Mouse (Mus musculus) thymus, adult 18-20 months (tissue): ENCODE measurements around the gene Rac2.

Experiments used
- DNase-seq, 2 experiments: peaks; one replicate each; pipeline ENCODE4 v3.0.0; 2022; ENCODE audit warnings: mixed read lengths in 2 of 2

Rac2 gene

DNA sequence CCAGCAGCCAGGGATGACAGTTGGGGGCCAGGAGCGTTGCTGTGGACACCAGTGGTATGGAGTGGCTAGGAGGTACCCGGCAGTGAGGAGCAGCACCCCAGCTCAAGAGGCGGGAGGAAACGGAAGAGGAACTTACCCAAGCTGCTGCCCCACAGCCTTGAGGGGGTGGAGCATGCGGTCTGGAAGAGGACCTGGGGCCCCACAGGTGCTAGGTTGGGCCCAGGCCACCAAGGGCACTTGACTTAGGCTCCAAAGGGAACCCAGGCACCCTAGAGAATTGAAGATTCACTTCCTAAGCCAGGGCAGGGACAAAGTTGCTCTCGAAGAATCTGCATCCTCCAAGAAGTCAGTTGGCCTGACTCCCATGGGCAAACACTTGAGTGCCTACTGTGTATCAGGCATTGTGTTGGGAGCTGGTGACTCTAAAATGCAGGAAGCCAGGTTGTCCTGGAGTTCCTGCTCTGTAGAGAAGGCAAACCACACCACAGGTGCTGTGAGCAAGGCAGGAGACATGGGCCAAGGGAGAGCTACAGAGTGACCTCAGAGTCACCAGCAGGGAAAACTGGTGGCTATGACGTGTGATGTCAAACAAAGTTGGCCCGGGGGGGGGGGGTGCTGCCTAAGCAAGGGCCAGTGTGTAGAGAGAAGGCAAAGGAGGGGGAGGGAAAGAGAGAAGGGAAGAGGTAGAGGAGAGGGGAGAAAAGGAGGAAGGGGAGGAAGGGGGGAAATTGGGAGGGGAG, at the start of gene Rac2:
TSS of gene Rac2 (minus strand) at position 126 of the 740 bp plus-strand sequence.
- DNase-seq, result peak; percentile 73 to 80

DNA sequence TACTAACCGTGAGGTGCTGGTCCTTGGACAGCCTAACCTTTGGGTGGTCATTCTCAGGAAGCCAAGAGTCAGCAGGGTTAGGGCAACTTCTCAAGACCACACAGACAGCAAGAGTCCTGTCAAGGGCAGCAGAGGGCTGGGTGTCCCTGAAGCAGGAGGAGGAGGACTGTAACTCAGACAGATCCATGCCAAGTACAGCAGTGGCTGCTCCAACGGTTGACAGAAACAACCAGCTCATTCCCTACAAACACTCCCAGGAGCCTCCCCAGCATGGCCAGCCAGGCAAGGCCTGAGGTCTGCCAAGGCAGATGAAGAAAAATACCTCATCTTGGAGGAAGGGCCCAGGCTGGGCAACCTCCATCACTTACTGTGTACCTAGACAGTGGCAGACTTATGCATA, 44.4 kb upstream of the Rac2 start:
- no peak for DNase-seq

DNA sequence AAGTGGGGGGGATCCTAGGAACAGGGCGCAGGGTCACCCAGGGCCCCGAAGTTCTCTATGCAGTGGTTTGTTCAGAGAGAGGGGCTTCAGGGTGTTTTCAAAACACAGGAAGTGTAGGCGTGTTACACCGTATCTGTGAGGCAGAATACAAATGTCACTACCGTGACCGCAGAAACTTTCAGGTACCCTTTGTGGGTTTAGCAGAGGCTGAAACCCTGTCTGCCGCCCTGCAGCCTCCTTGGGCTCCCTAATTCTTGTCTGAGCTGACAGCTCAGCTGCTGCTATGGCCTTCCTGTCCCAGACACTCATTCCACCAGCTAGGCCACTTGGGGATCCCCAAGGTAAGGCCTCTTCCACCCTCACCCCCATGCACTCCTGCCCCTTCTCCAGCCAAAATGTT, 42.0 kb upstream of the Rac2 start:
- DNase-seq, result peak in 1 of 2 experiments; percentile 63

DNA sequence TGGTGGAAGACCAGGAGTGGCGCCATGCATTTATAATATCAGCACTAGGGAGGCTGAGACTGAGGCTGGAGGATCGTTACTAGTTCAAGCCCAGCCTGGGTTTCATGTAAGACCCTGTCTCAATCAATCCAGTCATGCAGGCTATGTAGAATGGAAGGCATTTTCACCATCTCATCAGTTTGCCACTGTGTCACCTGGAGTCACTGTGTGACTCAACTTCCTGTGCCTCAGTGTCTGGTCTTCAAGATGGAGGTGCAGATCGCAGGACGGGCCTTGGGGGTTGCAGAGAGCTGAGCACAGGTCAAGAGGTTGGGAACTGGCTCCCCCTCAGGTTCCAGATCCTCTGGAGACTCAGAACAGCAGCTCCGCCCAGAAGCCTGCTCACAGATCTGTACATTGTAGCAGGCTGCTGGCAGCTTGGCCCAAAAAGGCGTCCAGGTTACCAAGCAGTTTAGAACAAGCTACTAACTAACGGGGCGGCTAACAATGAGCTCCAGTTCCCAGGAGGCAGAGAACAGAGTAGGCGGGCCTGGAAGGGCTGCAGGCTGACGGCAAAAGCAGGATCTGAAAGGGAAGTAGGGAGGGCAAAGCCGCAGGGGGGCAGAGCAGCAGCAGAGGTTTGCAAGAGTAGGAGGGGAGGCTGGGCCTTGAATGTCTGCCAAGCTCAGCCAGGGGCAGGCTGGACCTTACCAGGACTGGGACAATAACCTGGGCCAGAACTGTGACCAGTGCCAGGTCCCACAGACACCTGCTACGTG, 38.3 kb upstream of the Rac2 start:
- no peak for DNase-seq

DNA sequence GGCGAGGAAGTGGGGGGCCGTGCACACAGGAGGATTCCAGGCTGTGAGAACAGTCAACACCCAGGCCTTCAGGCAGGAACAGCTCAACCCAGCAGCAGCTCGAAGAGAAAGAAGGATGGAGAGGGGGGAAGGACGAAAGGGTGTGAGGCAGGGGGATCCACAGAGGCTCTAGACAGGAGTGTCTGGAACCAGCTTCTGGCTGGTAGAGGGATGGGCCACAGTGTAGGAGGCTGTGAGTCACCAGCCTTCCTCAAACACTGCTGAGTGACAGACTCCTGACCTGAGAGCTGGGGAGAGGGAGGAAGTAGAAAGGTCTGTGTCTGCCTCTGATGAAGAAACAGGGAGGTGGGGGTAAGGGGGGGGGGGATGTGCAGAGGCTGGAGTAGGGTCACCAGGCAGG, 34.9 kb upstream of the Rac2 start:
- DNase-seq, result no peak

DNA sequence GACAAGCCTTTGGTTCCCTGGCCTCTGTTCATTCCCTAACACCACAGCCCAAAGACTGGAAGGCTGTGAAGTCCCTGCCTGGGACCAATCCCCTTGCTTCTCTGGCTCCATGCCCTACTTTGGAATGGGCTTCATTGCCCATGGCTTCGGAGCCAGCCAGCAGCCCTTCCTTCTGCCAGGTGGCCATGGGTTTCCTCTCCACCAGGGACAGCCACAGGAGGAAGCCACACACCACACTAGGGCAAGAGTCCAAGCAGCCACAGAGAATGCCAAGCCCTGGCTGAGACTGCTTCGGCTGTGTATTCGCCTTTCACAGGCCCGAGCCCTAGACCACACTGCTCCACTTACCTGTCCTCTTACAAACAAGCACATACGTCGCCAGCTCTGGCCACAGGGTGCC, 33.5 kb upstream of the Rac2 start:
- no peak for DNase-seq

DNA sequence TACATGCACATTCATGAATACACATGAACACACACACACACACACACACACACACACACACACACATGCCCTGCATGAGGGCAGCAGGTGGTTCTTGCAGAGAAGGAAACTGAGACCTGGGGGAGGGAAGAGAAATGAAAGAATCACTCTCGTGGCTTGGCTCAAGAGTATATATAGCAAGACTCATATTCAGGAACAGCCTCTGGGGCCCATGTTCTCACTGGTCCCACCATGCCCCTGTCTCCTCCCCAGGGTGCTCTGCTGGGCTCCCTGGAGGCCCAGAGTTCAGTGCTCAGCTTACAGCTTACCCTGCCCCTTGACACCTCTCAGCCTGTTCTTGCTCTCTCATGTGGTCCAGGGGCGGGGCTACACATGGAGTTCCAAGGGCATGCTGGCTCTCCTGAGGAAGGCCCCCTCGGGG, 32.8 kb upstream of the Rac2 start:
- DNase-seq, result peak; percentile 61 to 79

DNA sequence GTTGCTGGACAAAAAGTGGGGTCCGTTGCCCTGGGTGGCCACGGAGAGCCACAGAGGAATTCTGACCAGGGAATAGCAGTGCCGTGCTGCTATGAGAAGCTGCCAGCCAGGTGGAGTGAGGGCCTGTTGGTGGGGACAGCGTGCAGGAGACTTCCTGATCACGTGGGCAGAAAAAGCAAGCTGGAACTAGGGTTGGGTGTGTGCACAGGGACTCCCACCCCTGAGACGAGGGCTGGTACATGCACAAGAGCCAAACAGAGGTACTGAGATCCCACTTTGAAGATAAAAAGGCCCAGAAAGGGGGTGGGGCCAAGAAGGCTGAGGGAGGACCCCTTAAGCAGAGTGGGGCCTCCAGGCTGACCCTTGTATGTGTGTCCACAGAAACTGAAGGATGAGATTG, 31.7 kb upstream of the Rac2 start:
- peak in 1 of 2 experiments; percentile 59 for DNase-seq

DNA sequence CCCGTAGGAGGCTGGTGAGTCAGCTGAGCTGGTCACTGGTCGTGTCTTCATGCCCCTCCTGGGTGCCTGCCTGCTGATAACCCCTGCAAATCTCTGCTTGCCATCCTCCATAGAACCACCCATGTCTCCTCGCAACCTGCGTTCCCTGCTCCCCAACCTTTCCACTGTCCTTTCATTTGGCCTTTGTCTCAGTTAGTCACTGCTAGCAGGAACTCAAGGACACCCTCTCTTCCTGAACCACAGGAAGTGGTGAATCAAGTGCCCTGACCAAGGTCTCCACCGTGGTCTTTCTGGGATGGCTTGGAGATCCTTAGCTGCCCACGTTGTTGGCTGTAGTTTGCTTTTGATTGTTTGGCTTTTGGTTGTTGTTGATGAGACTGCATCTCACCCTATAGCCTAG, 28.6 kb upstream of the Rac2 start:
- DNase-seq, result no peak

DNA sequence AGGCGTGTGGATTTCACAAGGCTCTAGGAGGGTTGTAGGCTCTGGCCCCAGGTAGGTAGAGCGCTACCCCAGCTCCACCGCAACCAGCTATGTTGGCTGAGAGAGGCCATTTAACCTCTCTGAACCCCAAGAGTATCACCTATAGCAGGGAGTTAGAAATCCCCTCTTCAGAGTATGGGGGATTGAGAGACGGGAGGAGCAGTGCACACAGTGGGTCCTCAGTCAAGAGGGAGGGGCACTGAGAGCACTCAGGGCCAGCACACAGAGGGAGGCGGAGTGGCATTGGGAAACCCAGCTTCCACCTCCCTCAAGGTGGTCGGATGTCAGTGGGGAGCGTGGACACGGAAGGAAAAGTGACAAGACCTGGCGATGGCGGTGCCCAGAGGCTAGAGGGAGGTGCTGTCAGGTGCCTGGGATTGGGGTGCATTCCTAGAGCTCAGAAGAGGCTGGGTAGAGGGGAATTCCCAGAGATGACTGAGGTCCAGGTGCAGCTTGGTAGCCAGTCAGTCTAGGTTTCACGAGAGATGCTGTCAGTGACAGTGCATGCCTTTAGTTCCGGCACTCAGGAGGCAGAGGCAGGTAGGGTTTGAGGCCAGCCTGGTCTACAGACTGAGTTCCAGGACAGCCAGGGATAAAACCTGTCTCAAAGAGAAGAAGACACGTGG, 27.1 kb upstream of the Rac2 start:
- no peak for DNase-seq

DNA sequence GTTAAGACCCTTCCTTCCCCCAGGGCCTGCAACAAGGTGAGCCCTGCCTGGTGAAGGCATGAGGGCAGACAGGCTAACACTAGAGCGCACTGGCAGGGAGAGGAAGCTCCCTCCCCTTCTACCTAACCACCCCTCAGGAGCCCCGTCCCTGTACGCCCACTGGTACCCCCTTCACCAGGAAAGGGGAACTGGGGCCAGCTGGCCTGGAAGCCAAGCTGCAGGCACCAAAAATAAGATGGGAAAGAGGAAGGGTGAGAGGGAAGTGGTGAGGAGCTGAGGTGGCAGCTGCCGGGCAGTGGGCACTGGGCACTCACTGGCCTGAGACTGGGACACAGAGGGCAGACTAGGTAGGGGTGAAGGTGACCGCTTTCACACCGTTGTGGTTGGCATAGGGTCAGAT, 26.5 kb upstream of the Rac2 start:
- DNase-seq, result no peak

DNA sequence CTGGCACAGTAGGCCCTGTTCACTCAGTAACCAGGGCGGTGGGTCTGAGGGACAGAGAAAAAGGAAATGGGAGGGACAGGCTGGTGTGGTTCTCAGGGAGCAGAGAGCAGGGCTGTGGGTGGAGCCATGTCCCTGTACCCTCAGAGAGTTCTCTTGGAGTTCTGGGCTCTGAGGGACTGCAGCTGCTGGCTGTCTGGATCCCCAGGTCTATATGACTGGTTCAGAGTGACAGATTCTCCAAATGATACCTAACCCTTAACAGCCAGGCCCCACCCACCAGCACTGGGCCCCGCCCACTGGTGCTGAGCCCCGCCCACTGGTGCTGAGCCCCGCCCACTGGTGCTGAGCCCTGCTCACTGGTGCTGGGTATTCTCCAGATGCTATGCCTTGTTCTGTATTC, 25.1 kb upstream of the Rac2 start:
- DNase-seq, result no peak

DNA sequence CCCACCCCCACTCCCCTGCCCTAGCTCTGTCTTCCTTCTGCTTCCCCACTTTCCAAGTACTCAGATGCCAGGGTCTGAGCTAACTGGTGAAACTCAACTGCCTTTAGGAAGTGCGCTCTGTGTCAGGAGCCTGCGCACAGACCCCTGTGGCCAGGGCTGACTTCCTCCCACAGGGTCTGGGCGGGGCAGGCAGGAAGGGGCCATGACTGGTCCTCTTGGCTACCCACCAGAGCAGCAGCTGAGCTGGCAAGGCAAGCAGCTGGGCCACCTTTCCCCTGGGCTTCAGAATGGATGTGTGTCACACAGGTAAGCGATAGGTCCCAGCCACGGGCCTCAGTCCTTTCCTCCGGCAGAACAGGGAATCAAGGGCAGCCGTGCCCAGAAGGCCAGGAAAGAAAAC, 24.3 kb upstream of the Rac2 start, which contains the start of gene Cyth4:
TSS of gene Cyth4 (plus strand) at position 134 of the 400 bp plus-strand sequence.
- peak; percentile 66 to 78 for DNase-seq

DNA sequence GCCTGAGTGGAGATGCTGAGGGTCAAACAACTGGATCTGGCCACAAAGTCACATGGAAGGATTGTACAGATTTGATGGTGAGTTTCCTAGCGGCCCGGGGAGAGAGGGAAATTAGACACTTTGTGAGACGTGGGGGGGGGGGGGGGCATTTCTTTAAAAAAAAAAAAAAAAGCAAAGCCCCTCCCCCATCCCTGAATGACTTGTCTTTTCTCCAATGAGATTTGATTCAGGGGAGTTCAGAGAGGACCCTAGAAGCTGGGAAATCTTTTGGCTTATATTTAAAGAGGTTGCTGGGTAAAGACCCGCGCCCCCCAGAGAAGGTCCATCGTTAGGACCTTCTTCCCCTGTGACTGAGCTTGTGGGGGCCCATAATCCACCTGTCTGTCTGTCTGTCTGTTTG, 23.9 kb upstream of the Rac2 start:
- DNase-seq, result no peak

DNA sequence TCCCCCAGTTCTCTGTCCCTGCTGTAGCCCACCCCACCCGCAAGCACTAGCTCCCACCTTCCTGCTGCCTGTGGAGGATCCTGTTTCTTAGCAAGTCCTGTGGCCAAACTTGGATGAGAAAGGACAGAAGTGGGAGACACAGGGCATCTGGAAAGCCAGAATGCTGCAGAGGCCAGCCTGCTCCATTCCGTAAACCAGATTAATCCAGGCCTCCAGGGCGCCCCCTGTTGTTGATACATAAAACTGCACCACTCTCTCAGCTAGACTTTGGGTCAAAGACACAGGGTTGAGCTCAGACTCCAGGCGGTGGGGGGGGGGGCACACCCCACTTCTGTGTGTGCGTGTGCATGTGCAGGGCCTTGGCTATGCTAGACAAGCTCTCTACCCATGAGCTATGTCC, 22.9 kb upstream of the Rac2 start:
- no peak for DNase-seq

DNA sequence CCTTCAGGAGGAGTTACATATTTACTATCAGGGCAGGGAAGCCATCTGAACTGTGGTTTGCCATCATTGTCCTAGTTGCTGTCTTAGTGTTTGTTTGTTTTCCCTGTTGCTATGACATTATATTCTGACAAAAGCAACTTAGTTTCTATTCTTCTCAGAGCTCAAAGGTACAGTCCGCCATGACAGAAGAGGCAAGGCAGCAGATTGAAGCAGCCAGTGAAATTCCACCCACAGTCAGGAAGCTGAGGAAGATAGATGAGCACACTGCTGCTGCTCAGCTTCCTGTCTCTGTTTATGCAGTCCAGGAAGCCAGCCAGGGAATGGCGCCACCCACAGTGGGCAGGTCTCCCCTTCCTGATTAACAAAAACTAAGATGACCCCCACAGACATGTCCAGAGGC, 22.2 kb upstream of the Rac2 start:
- DNase-seq, result no peak

DNA sequence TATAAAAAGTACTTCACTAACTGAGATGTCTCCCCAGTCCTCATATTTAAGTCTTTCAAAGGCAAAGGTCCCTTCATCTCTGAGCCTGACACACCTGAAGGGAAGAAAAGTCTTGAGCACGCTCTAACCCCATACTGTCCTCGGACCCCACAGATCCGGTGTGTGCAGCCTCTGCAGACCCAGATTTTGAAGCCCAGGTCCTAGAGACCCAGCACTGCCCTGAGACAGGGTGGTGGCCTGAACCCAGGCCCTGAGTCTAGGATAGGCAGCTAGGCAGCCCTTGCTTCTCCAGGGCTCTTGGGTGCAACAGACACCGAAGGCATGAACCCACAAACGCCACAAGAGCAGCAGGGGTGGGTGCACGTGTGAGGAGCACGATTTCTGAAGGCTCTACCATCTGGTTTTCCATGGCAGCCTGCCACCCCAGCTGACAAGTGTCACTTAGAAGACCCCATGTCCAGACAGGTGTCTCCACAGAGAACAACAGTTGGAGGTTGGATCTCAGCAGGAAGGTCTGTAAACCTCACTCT, 21.4 kb upstream of the Rac2 start:
- DNase-seq, result no peak

DNA sequence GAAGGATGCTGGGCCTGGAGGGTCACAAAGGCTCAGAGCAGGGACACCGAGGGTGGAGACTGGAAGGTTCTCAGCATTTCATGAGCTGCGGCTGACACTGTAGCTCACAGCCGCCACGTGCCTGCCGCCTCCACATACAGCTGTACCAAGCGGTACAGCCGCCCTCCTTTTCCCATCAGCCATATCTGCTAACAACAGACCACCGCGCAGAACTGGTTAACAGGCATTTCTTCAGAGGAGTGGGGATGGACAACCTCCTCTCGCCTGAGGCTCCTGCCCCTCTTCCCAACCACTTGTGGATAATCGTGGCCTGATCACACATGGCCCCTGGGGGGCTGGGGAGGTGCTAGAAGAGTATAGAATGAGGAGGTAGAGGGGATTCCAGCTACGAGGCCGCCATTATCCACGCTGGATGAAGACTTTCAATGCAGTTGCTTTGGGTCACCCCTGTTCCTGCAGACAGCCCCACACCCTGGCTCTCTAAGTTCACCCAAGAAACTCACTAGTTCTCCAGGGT, 19.9 kb upstream of the Rac2 start:
- DNase-seq, result no peak

DNA sequence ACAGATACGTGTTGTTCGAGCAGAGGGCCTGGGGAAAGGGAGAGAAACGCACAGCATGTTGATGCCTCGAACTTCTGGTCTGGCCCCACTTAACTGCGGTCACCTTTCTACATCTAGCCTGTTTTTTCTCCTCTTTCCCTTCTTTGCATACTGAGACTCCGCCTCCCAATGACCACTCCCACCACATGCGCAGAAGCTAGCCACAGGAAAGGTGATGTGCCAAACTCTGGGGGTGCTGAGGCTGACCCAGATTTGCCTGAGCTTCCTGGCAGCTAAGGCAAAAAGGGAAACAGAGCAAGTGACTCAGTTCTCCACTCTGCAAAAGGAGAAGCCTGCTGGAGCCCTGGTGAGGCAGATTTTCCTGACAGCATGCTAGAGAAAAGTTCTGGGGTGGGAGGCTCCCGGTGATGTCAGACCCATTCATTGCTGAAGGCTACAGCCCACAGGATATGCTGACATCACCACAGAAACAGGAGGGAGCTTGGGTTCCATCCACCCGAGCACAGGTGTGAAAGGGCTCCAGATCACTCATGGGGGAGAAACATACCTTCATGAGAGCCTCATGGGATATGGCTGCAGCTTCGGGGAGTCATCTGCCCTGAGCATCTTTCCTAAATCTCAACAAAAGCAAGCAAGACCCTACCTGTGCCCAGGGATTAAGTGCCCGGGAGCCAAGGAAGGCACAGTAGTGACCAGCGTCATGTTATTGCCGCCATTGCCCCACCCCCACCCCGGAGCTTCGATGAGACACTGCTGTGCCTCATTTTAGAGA, 19.3 kb upstream of the Rac2 start:
- no peak for DNase-seq

DNA sequence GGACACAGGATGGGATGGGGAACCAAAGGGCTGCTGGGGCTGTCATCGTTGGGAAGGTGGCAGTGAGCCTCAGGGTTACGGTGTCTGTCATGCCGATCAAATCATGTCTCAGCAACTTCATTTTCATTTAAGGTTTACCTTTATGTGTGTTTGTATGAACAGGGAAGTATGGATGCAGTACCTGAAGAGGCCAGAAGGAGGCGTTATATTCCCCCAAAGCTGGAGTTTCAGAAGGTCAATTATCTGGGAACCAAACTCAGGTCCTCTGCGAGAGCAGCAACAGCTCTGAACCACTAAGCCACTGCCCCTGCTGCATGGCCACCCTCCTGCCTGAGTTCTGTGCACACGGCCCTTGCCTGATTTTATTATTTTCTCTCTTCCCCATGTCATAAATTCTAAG, 18.2 kb upstream of the Rac2 start:
- no peak for DNase-seq

DNA sequence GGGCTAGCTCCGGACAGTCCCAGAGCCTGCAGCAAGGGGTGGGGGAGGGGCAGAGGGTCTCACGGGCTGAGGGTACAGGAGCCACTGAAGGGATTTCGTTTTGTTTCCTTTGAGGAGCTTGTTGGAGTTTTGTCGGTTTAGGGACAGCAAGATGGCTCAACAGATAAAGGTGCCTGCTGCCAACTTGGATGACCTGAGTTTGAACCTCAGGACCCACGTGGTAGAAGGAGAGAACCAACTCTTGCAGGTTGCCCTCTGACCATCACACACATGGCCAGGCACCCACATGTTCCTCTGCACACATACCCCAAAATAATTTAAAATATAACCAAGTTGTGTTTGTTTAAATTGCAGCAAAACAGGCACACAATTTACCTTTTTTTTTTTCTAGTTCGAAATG, 17.4 kb upstream of the Rac2 start:
- DNase-seq, result no peak

DNA sequence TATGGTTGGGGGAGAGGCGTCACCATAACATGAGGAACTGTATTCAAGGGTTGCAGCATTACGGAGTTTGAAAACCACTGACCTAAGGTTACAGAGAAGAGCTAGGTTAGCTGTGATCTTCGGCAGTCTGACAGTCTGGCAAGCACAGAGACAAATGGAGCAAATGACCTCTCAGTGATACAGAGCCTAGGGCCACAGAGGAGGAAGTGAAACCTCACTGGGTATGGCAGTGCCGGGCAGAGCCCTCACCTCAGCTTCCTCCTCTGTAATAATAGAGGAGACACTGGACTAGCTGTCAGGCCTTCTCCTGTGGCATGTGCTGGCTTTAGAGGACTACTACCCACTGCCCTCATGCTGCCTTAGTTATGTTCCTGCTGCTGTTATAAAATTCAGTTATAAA, 16.3 kb upstream of the Rac2 start:
- DNase-seq, result no peak

DNA sequence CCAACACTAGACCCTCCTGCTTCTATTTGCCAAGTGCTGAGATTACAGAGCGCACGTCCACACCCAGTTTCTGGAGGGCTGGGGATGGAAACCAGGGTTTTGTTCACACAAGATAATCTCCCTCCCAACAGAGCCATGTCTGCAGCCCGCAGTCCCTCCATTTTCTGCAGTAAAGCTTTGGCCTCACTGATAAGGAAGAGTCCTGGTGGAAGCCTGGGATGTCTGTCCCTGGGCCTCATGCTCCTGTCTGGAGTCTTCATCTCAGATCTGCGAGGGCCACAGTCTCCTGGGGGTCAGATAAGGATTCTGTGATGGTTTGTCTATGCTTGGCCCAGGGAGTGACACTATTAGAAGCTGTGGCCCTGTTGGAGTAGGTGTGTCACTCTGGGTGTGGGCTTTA, 15.5 kb upstream of the Rac2 start:
- DNase-seq, result no peak
